ENCODE assay signal across 29 mouse cellular contexts in genomic region chr5:32617851-32618250, GRCm38 (mm10). TPM values are rescaled to one million over a fixed set of nuclear protein-coding genes. Genes with fewer than 3 reads are reported as not detected.
DNase-seq lines count a peak whose midpoint lies in the region; ATAC-seq and TF ChIP-seq lines count a peak whose summit lies in the region.
"Had no signal": no experiment of that assay in that cellular context is flagged by ENCODE, and none has a peak within 500 bp of the region (broad histone marks: within the 10 kb centered on the region; RNA-seq: fewer than 3 reads in every experiment).

No protein-coding gene starts in this region.

- WGBS in midbrain, embryonic 13.5 days = 90% methylated on average over 1 of the region's 1 CpGs
- WGBS in forebrain, embryonic 11.5 days = 85% methylated on average over 1 of the region's 1 CpGs

- no peak overlapping the region for H3K9ac ChIP-seq in ES-Bruce4 (ENCODE audit: low read depth, poor library complexity, severe bottlenecking)
- H3K9ac ChIP-seq in ES-E14 (ENCODE audit: insufficient read depth, low read depth, low read length, poor library complexity, severe bottlenecking) = peak overlapping the region; percentile 38; the same call in 1 of the 2 replicates
- no peak overlapping the region for H3K9ac ChIP-seq in midbrain, embryonic 13.5 days (replicated peaks)
- no peak overlapping the region for H3K9ac ChIP-seq in forebrain, embryonic 11.5 days (ENCODE audit: low read length)
- H3K9ac ChIP-seq: embryonic facial prominence, embryonic 13.5 days; embryonic facial prominence, embryonic 15.5 days; forebrain, embryonic 13.5 days; forebrain, embryonic 15.5 days; forebrain, postnatal 0 days had no signal

- H3K4me3 ChIP-seq in ES-Bruce4 (ENCODE audit: low read depth, low read length) (peak overlapping the region; percentile 21; the same call in 1 of the 2 replicates), ES-E14 (ENCODE audit: insufficient read depth in 1 of 2, low read depth in 1 of 2, low read length in 2 of 2, poor library complexity in 1 of 2, severe bottlenecking in 1 of 2) (peak overlapping the region; percentile 0 to 62; a peak in 2 of 4 replicates)
- H3K4me3 ChIP-seq in midbrain, embryonic 13.5 days (replicated peaks) = no peak overlapping the region
- H3K4me3 ChIP-seq in forebrain, embryonic 11.5 days (ENCODE audit: low read depth, low read length) = no peak overlapping the region
- H3K4me3 ChIP-seq: embryonic facial prominence, embryonic 13.5 days; embryonic facial prominence, embryonic 15.5 days; erythroblast, embryonic 14.5 days; forebrain, embryonic 10.5 days; forebrain, embryonic 13.5 days; forebrain, embryonic 15.5 days had no signal

- in situ Hi-C loops in ES-E14 (cut with MboI; ENCODE audit: low sequenced_read_pairs in 2 of 2, unreplicated experiment in 2 of 2) = no loop called here

- H3K36me3 ChIP-seq in ES-Bruce4 (ENCODE audit: control insufficient read depth, insufficient read depth, low read length, poor library complexity, severe bottlenecking) (no peaks in the 10 kb centered on the region), ES-E14 (ENCODE audit: control insufficient read depth, insufficient read depth, low read length, poor library complexity, severe bottlenecking) (no peaks in the 10 kb centered on the region)
- H3K36me3 ChIP-seq in midbrain, embryonic 13.5 days = no peaks in the 10 kb centered on the region
- no peaks in the 10 kb centered on the region for H3K36me3 ChIP-seq in forebrain, embryonic 11.5 days (ENCODE audit: control insufficient read depth, insufficient read depth, low read length)
- H3K36me3 ChIP-seq: embryonic facial prominence, embryonic 13.5 days; embryonic facial prominence, embryonic 15.5 days; forebrain, embryonic 10.5 days; forebrain, embryonic 15.5 days; G1E had no signal

- H3K27ac ChIP-seq in ES-Bruce4 (ENCODE audit: insufficient read depth, low read length) (peak overlapping the region; percentile 26; the same call in 1 of the 2 replicates), ES-E14 (ENCODE audit: insufficient read depth, low read depth, low read length, poor library complexity, severe bottlenecking) (peak overlapping the region; percentile 51; the same call in 1 of the 2 replicates)
- H3K27ac ChIP-seq in midbrain, embryonic 13.5 days = no peak overlapping the region
- H3K27ac ChIP-seq in forebrain, embryonic 11.5 days (ENCODE audit: low read depth, low read length) = no peak overlapping the region
- H3K27ac ChIP-seq: embryonic facial prominence, embryonic 13.5 days; embryonic facial prominence, embryonic 15.5 days; forebrain, embryonic 10.5 days; forebrain, embryonic 13.5 days; forebrain, embryonic 15.5 days had no signal

- no peak for TF ChIP-seq CTCF in ES-Bruce4 (IDR thresholded peaks at IDR 0.05; ENCODE audit: low read depth, low read length)

- H3K27me3 ChIP-seq in ES-Bruce4 (ENCODE audit: control insufficient read depth, insufficient read depth, low read length, poor library complexity, severe bottlenecking) = no peaks in the 10 kb centered on the region
- H3K27me3 ChIP-seq in midbrain, embryonic 13.5 days = no peaks in the 10 kb centered on the region
- H3K27me3 ChIP-seq in forebrain, embryonic 11.5 days (ENCODE audit: control insufficient read depth, insufficient read depth, low read length) = no peaks in the 10 kb centered on the region
- H3K27me3 ChIP-seq: CH12.LX; embryonic facial prominence, embryonic 13.5 days; embryonic facial prominence, embryonic 15.5 days; forebrain, embryonic 13.5 days; forebrain, embryonic 15.5 days; Patski had no signal

- ATAC-seq in midbrain, embryonic 13.5 days = no peak
- no peak for ATAC-seq in forebrain, embryonic 11.5 days (replicated peaks; ENCODE audit: low FRiP score)
- ATAC-seq: activated CD4-positive, CD25-positive, alpha-beta regulatory T cell, adult 4 months; CD4-positive, CD25-positive, alpha-beta regulatory T cell, adult 4 months; forebrain, embryonic 13.5 days; forebrain, embryonic 15.5 days; forebrain, postnatal 0 days; Patski had no signal

- TF ChIP-seq EP300 in ES-Bruce4 (IDR thresholded peaks at IDR 0.05; ENCODE audit: insufficient read depth, low read depth, low read length) = no peak

- intact Hi-C loops in heart, postnatal 25 days (cut with DNase I) = no loop called here

- peaks cover 1% of the 10 kb centered on the region for H3K4me1 ChIP-seq in ES-Bruce4 (ENCODE audit: control insufficient read depth, insufficient read depth, low read length)
- H3K4me1 ChIP-seq in ES-E14 (ENCODE audit: control insufficient read depth in 2 of 2, insufficient read depth in 2 of 2, low read length in 2 of 2, poor library complexity in 1 of 2) = peaks cover 0 to 8% of the 10 kb centered on the region in 2 experiments
- H3K4me1 ChIP-seq in midbrain, embryonic 13.5 days (replicated peaks) = peaks cover 7% of the 10 kb centered on the region; the same call in 1 of the 2 replicates
- no peaks in the 10 kb centered on the region for H3K4me1 ChIP-seq in forebrain, embryonic 11.5 days (replicated peaks; ENCODE audit: control insufficient read depth, insufficient read depth, low read length)
- H3K4me1 ChIP-seq: forebrain, embryonic 10.5 days had no signal

- no peak for DNase-seq in ES-E14 (ENCODE audit: low read depth, low spot score)
- DNase-seq in ZHBTc4 (ENCODE audit: low read depth, low spot score) = peak; percentile 69
- DNase-seq in heart, postnatal 25 days (ENCODE audit: low spot score) = no peak
- DNase-seq in B cell, adult 2 months = no peak
- no peak for DNase-seq in forebrain, embryonic 11.5 days (ENCODE audit: low spot score)
- DNase-seq: adrenal gland, adult 8-10 months; adrenal gland, postnatal 14 days; adrenal gland, postnatal 36 days; cerebellum, adult 11 months; cerebellum, adult 18-20 months; cerebellum, adult 8-10 months; cerebellum, adult 9-11 months; cerebellum, postnatal 14 days; cerebellum, postnatal 36 days; embryo, embryonic 11 days; forebrain, postnatal 0 days had no signal

- H3K9me3 ChIP-seq in ES-Bruce4 (replicated peaks; ENCODE audit: control insufficient read depth, insufficient read depth, low read length, poor library complexity, severe bottlenecking) = no peaks in the 10 kb centered on the region
- H3K9me3 ChIP-seq in ES-E14 (ENCODE audit: control insufficient read depth, insufficient read depth, low read depth, low read length) = no peaks in the 10 kb centered on the region
- H3K9me3 ChIP-seq in midbrain, embryonic 13.5 days = no peaks in the 10 kb centered on the region
- H3K9me3 ChIP-seq in forebrain, embryonic 11.5 days (ENCODE audit: control insufficient read depth, low read length) = no peaks in the 10 kb centered on the region
- H3K9me3 ChIP-seq: embryonic facial prominence, embryonic 13.5 days; embryonic facial prominence, embryonic 15.5 days; forebrain, embryonic 10.5 days; forebrain, embryonic 13.5 days; forebrain, embryonic 15.5 days; G1E had no signal

- no peak for TF ChIP-seq POLR2A in ES-Bruce4 (IDR thresholded peaks at IDR 0.05; ENCODE audit: insufficient read depth, low read length)

- no peak overlapping the region for H3K4me2 ChIP-seq in midbrain, embryonic 13.5 days (replicated peaks)
- H3K4me2 ChIP-seq in forebrain, embryonic 11.5 days (ENCODE audit: low read depth, low read length, severe bottlenecking) = no peak overlapping the region
- H3K4me2 ChIP-seq: embryonic facial prominence, embryonic 13.5 days; embryonic facial prominence, embryonic 15.5 days; forebrain, embryonic 13.5 days; forebrain, embryonic 15.5 days had no signal

TF ChIP-seq in ES-E14, 5 proteins besides CTCF, POLR2A, EP300 and RAD21:
- TF ChIP-seq MAFK (IDR thresholded peaks at IDR 0.05; ENCODE audit: insufficient read depth, low read depth, low read length) (no peak), CHD2 (IDR thresholded peaks at IDR 0.05; ENCODE audit: low read depth, low read length) (no peak), ZC3H11A (IDR thresholded peaks at IDR 0.05; ENCODE audit: borderline replicate concordance, low read depth, low read length) (no peak), HCFC1 (IDR thresholded peaks at IDR 0.05; ENCODE audit: borderline replicate concordance, insufficient read depth, low read length) (no peak), ZNF384 (IDR thresholded peaks at IDR 0.05; ENCODE audit: low read depth, low read length) (no peak)

RNA-seq across cellular contexts. Expression of gene Yes1, which starts 6.9 kb away (rescaled TPM):
- 59.5 and 65.5 TPM in 2 replicates for polyA plus RNA-seq in ES-Bruce4 (2011; ENCODE audit: insufficient read depth, insufficient read length, low read depth, missing spikeins)
- total RNA-seq in ES-E14 (2012; rRNA removed) = 84.7 and 91.3 TPM in 2 replicates
- polyA plus RNA-seq in midbrain, embryonic 13.5 days (2015; fragmentation: Nextera tagmentation; extraction: Ambion mirVana) = 19.8 and 21.5 TPM in 2 replicates
- 10 to 100 TPM; 21.0 to 22.6 TPM for total RNA-seq in heart, postnatal 25 days (2021)
- 36.4 and 37.4 TPM in 2 replicates for polyA plus RNA-seq in forebrain, embryonic 11.5 days (2014; fragmentation: Nextera tagmentation; extraction: Ambion mirVana)
- polyA plus RNA-seq: erythroblast, embryonic 14.5 days had no signal

Comparison
In these comparisons a context has a peak if more than half of its experiments do, and no peak if none do; other contexts are left out.
1. H3K27ac ChIP-seq: peak in ES-Bruce4 (single experiment) and ES-E14 (single experiment); none in midbrain, embryonic 13.5 days (single experiment) and forebrain, embryonic 11.5 days (single experiment).
2. H3K4me3 ChIP-seq: peak in ES-Bruce4 (single experiment) and ES-E14 (2 of 2); none in midbrain, embryonic 13.5 days (single experiment) and forebrain, embryonic 11.5 days (single experiment).